Mouse (Mus musculus) heart, embryonic 13.5 days (tissue): ENCODE results near the gene Lrba. TPM values are rescaled to one million over a fixed set of nuclear protein-coding genes. Genes with fewer than 3 reads are reported as not detected.

ENCODE experiments used
- ATAC-seq: fragments of 200-750 bp; cut with Nextera tagmentation; 2 replicates; pipeline ENCODE4 v1.8.0; 2017; ENCODE audit warnings: moderate TSS enrichment; ENCODE audit not compliant: insufficient number of reproducible peaks, low FRiP score, low TSS enrichment; ENCODE audit errors: extremely low read depth
- H3K27ac ChIP-seq: fragments of 300-500 bp; sonication (generic); replicated peaks from 2 replicates; pipeline ENCODE4 v1.5.1; 2015; ENCODE audit warnings: moderate library complexity, mild to moderate bottlenecking, inconsistent platforms
- H3K27me3 ChIP-seq: fragments of 300-500 bp; sonication (generic); replicated peaks from 2 replicates; pipeline ENCODE4 v1.6.1; 2015; ENCODE audit warnings: mild to moderate bottlenecking, inconsistent platforms
- H3K36me3 ChIP-seq: fragments of 300-500 bp; sonication (generic); 2 replicates; pipeline ENCODE4 v1.6.1; 2015; ENCODE audit warnings: mild to moderate bottlenecking, inconsistent platforms
- H3K4me1 ChIP-seq: fragments of 300-500 bp; sonication (generic); 2 replicates; pipeline ENCODE4 v1.6.1; 2015; ENCODE audit warnings: inconsistent platforms
- H3K4me2 ChIP-seq: fragments of 300-500 bp; sonication (generic); 2 replicates; pipeline ENCODE4 v1.6.1; 2015; ENCODE audit warnings: inconsistent platforms, mild to moderate bottlenecking, moderate library complexity
- H3K4me3 ChIP-seq: fragments of 300-500 bp; sonication (generic); 2 replicates; pipeline ENCODE4 v1.5.1; 2015; ENCODE audit warnings: moderate library complexity, mild to moderate bottlenecking, inconsistent platforms
- H3K9ac ChIP-seq: fragments of 300-500 bp; sonication (generic); 2 replicates; pipeline ENCODE4 v1.6.1; 2015; ENCODE audit warnings: inconsistent platforms, mild to moderate bottlenecking, moderate library complexity
- H3K9me3 ChIP-seq: fragments of 300-500 bp; sonication (generic); 2 replicates; pipeline ENCODE4 v1.6.1; 2016; ENCODE audit warnings: inconsistent platforms
- WGBS: fragments of 180-500 bp; shearing (Covaris S2); methylation state at CpG from one replicate; pipeline ENCODE4 v1.1.7; 2015; ENCODE audit warnings: mixed read lengths; 5-methylcytosine and 5-hydroxymethylcytosine counted together
- polyA plus RNA-seq: library from polyadenylated mRNA; unstranded; fragments of >200 nt; fragmentation: Nextera tagmentation; extraction: Ambion mirVana; gene quantifications from 2 replicates; pipeline ENCODE4 v1.2.1, GENCODE M21; 2015

Lrba gene
- polyA plus RNA-seq, 1 experiment from 2014 or later: 1.5 TPM

- H3K9me3 ChIP-seq: no peaks in the 10 kb centered on the region
- no peaks in the 10 kb centered on the region for H3K36me3 ChIP-seq
- H3K9ac ChIP-seq: no peak overlapping the region
- no peak for ATAC-seq
- no peaks in the 10 kb centered on the region for H3K4me1 ChIP-seq
- H3K27me3 ChIP-seq: no peaks in the 10 kb centered on the region
- 6% methylated on average over 1 of the region's 1 CpGs for WGBS
- no peak overlapping the region for H3K4me2 ChIP-seq
- no peak overlapping the region for H3K27ac ChIP-seq
- H3K4me3 ChIP-seq: no peak overlapping the region
These were observed 43.7 kb downstream of the Lrba start for GRCm38 (mm10) chr3:86268074-86268702.

DNA sequence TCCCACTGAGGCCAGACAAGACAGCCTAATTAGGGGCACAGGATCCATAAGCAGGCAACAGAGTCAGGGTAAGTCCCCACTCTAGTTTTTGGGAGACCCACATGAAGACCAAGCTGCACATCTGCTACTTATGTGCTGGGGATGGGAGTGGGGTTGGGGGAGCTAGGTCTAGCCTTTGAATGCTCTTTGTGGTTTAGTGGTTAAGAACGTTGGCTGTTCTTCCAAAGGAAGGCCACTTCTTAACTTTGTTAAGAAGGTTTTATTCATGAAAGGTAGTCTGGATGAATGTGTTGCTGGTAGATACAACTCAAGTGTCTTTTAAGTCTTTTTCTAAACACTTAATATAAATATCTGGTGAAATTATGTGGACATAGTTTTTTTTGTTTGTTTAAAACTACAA lies 51.2 kb downstream of the Lrba start:
- no peak overlapping the region for H3K27ac ChIP-seq
- H3K27me3 ChIP-seq: no peaks in the 10 kb centered on the region
- no peaks in the 10 kb centered on the region for H3K4me1 ChIP-seq
- no peaks in the 10 kb centered on the region for H3K36me3 ChIP-seq
- 74% methylated on average over 1 of the region's 1 CpGs for WGBS
- H3K9me3 ChIP-seq: peaks cover 5% of the 10 kb centered on the region; the same call in 1 of the 2 replicates
- no peak overlapping the region for H3K4me2 ChIP-seq
- H3K4me3 ChIP-seq: no peak overlapping the region
- no peak overlapping the region for H3K9ac ChIP-seq
- ATAC-seq: no peak

GRCm38 (mm10) chr3:86291326-86291725 lies 66.8 kb downstream of the Lrba start:
- H3K4me3 ChIP-seq: no peak overlapping the region
- peaks cover 3% of the 10 kb centered on the region; the same call in 1 of the 2 replicates for H3K4me1 ChIP-seq
- no peaks in the 10 kb centered on the region for H3K9me3 ChIP-seq
- H3K4me2 ChIP-seq: no peak overlapping the region
- no peaks in the 10 kb centered on the region for H3K36me3 ChIP-seq
- ATAC-seq: no peak
- no peak overlapping the region for H3K9ac ChIP-seq
- 44% methylated on average over 8 of the region's 8 CpGs for WGBS
- no peaks in the 10 kb centered on the region for H3K27me3 ChIP-seq
- H3K27ac ChIP-seq: no peak overlapping the region

DNA sequence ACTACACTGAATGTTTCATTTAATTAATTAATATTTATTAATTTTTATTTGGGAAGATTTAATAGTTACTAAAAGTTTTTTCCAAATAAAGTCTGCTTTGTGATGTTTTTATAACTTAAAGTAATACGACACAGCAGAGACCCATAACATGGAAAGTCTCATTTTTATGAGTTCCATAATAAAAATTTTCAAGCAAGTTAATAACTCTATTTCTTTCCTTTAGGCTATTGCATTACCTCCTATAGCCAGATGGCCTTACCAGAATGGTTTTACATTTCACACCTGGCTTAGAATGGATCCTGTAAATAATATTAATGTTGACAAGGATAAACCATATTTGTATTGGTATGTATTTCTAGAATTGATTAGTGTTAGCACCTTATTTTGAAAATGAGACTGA lies 70.4 kb downstream of the Lrba start:
- ATAC-seq: no peak
- H3K9ac ChIP-seq: no peak overlapping the region
- H3K4me1 ChIP-seq: peaks cover 4% of the 10 kb centered on the region; the same call in 1 of the 2 replicates
- no peak overlapping the region for H3K4me2 ChIP-seq
- no peaks in the 10 kb centered on the region for H3K27me3 ChIP-seq
- H3K4me3 ChIP-seq: no peak overlapping the region
- peaks cover 5% of the 10 kb centered on the region; the same call in 1 of the 2 replicates for H3K36me3 ChIP-seq
- WGBS: 93% methylated on average over 1 of the region's 1 CpGs
- H3K9me3 ChIP-seq: no peaks in the 10 kb centered on the region
- no peak overlapping the region for H3K27ac ChIP-seq

DNA sequence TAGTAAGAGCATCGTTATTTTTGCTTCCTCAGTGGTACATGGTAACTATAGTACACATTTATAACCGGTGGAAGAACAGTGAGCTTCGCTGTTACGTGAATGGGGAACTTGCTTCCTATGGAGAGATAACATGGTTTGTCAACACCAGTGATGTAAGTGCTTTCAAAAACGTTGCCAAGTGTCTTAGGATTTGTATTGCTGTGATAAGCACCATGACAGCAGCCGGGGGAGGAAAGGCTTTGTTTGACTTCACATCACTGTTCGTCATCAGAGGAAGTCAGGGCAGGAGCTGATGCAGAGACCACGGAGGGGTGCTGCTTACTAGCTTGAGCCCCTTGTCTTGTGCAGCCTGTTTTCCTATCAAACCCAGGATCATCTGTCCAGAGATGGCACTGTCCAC lies 71.7 kb downstream of the Lrba start:
- H3K9me3 ChIP-seq: no peaks in the 10 kb centered on the region
- WGBS: 14% methylated on average over 8 of the region's 8 CpGs
- no peak overlapping the region for H3K9ac ChIP-seq
- no peaks in the 10 kb centered on the region for H3K27me3 ChIP-seq
- no peak overlapping the region for H3K4me3 ChIP-seq
- ATAC-seq: no peak
- H3K27ac ChIP-seq: no peak overlapping the region
- peaks cover 5% of the 10 kb centered on the region; the same call in 1 of the 2 replicates for H3K36me3 ChIP-seq
- peaks cover 4% of the 10 kb centered on the region; the same call in 1 of the 2 replicates for H3K4me1 ChIP-seq
- no peak overlapping the region for H3K4me2 ChIP-seq

DNA sequence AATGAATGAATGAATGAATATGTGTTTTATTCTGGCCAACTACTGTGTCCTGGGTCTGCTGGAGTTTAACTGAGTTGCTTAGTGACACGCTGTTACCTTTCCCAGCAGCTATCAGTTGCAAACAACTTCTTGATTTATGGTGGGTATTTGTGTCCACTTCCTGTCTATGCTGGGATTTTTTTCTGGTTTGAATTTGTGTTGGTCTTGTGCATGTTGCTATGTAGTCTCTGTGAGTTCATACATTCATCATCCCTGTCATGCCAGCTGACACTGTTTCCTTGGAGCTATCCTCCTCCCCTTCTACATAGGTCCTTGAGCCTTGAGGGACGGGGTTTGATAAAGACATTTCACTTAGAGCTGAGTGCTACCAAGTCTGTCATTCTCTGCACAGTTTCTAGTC lies 84.4 kb downstream of the Lrba start:
- Histone ChIP-seq H3K36me3 (peaks cover 9% of the 10 kb centered on the region), H3K4me2 (no peak overlapping the region), H3K9ac (no peak overlapping the region), H3K4me1 (no peaks in the 10 kb centered on the region), H3K27ac (no peak overlapping the region), H3K4me3 (no peak overlapping the region), H3K9me3 (no peaks in the 10 kb centered on the region), H3K27me3 (no peaks in the 10 kb centered on the region)
- WGBS: 74% methylated on average over 2 of the region's 2 CpGs
- ATAC-seq: no peak

- no peak overlapping the region for H3K4me2 ChIP-seq
- H3K27me3 ChIP-seq: no peaks in the 10 kb centered on the region
- 67% methylated on average over 5 of the region's 5 CpGs for whole genome bisulfite sequencing
- ATAC-seq: no peak
- no peaks in the 10 kb centered on the region for H3K36me3 ChIP-seq
- no peaks in the 10 kb centered on the region for H3K4me1 ChIP-seq
- no peak overlapping the region for H3K27ac ChIP-seq
- H3K9ac ChIP-seq: no peak overlapping the region
- no peak overlapping the region for H3K4me3 ChIP-seq
- H3K9me3 ChIP-seq: no peaks in the 10 kb centered on the region
These were observed 85.7 kb downstream of the Lrba start for GRCm38 (mm10) chr3:86310216-86310615.

GRCm38 (mm10) chr3:86311406-86311805 lies 86.9 kb downstream of the Lrba start:
- Histone ChIP-seq H3K9me3 (no peaks in the 10 kb centered on the region), H3K9ac (no peak overlapping the region), H3K27ac (no peak overlapping the region), H3K36me3 (no peaks in the 10 kb centered on the region), H3K4me2 (no peak overlapping the region), H3K27me3 (no peaks in the 10 kb centered on the region), H3K4me1 (no peaks in the 10 kb centered on the region), H3K4me3 (no peak overlapping the region)
- no peak for ATAC-seq
- 38% methylated on average over 1 of the region's 1 CpGs for WGBS

DNA sequence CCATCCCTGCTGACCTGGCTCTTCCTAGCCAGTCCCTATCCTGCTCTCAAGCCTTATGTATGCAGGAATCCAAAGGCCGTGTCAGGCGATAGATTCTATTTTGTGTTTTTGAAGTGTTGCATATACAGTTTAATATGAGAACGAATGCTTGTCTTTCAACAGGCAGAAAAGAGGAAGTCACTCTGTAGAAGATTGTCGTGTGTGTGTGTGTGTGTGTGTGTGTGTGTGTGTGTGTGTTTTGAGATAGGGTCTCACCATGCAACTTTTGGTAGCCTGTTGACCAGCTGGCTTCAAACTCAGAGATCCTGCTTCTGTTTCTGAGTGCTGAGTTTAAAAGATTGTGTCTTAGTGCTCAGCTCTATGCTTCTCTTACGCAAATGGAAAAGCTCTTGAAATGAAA lies 93.2 kb downstream of the Lrba start:
- Histone ChIP-seq H3K36me3 (no peaks in the 10 kb centered on the region), H3K9ac (no peak overlapping the region), H3K9me3 (no peaks in the 10 kb centered on the region), H3K27ac (no peak overlapping the region), H3K4me1 (no peaks in the 10 kb centered on the region), H3K4me2 (no peak overlapping the region), H3K27me3 (no peaks in the 10 kb centered on the region), H3K4me3 (no peak overlapping the region)
- ATAC-seq: no peak
- 73% methylated on average over 5 of the region's 5 CpGs for WGBS

DNA sequence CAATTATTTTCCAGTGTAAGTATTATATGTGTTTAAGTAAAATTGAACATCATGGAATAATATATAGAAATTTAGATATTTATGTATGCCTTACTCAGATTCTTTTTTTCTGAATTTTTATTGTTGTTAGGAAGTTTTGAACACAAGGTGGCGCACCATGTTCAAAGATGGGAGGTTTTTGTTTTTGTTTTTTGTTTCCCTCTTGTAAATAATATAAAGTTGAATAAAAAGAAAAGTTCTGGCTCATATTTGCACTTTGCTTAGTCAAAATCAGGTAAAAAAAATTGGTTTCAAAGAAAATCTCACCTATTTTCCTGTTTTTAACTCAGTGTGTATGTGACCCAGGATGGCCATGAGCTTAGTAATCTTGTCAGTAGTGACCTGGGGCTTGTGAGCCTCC lies 104.1 kb downstream of the Lrba start:
- H3K9me3 ChIP-seq: no peaks in the 10 kb centered on the region
- 36% methylated on average over 1 of the region's 1 CpGs for WGBS
- no peak overlapping the region for H3K9ac ChIP-seq
- H3K36me3 ChIP-seq: no peaks in the 10 kb centered on the region
- H3K27me3 ChIP-seq: no peaks in the 10 kb centered on the region
- H3K4me2 ChIP-seq: no peak overlapping the region
- H3K4me3 ChIP-seq: no peak overlapping the region
- H3K4me1 ChIP-seq: no peaks in the 10 kb centered on the region
- H3K27ac ChIP-seq: no peak overlapping the region
- no peak for ATAC-seq

DNA sequence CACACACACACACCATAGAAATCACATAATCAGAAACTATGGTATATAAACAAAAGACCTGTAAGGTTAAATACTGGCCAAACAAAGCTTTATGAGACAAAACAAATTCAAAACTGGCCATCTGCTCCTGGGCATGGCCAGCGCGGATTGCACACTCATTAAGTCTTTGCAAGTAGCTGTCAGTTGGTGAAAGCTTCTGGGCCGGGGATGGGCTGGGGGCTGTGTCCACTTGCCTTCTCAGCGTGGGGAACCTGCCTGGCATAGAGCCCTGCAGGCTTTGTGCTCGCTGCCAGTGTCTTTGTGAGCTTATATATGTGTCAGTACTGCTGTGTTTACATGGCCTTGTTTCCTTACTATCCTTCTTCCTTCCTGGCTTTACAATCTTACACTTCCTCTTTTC lies 118.8 kb downstream of the Lrba start:
- ATAC-seq: no peak
- Histone ChIP-seq H3K9me3 (no peaks in the 10 kb centered on the region), H3K36me3 (no peaks in the 10 kb centered on the region), H3K9ac (no peak overlapping the region), H3K4me3 (no peak overlapping the region), H3K27me3 (no peaks in the 10 kb centered on the region), H3K4me1 (no peaks in the 10 kb centered on the region), H3K4me2 (no peak overlapping the region), H3K27ac (no peak overlapping the region)
- WGBS: 63% methylated on average over 5 of the region's 5 CpGs

DNA sequence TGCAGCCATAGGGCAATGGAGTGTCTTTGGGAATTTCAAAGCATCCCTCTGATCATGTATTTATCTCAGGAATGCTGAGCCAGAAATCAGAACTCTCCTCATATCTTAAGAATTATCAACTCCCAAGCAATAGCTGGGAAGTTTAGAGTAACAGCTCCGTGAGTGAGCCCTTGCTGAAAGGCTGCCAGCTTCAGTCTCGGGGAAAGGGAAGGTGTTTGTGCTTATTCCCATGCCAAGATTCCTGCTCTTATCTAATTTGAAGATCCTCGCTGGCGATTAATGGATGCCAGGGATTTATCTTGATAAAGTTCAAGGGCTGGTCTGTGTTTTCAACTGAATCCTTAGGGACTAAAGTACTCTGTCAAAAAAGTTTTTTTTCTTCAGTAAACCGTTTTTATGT lies 138.0 kb downstream of the Lrba start:
- Histone ChIP-seq H3K36me3 (no peaks in the 10 kb centered on the region), H3K4me2 (no peak overlapping the region), H3K9me3 (no peaks in the 10 kb centered on the region), H3K9ac (no peak overlapping the region), H3K4me3 (no peak overlapping the region), H3K27me3 (no peaks in the 10 kb centered on the region), H3K27ac (no peak overlapping the region), H3K4me1 (peaks cover 13% of the 10 kb centered on the region)
- 18% methylated on average over 5 of the region's 5 CpGs for WGBS
- no peak for ATAC-seq
